Mouse (Mus musculus): ENCODE measurements around the gene Pknox1. TPM values are rescaled to one million over a fixed set of nuclear protein-coding genes. Genes with fewer than 3 reads are reported as not detected.

The Pknox1 gene
- polyA plus RNA-seq, 1 experiment from 2014 or later = 30.6 TPM

GRCm38 (mm10) chr17:31642913-31643312 lies 78.4 kb downstream of the Pknox1 start:
- DNase-seq (ENCODE audit: low spot score) = no peak

- no peak for DNase-seq (ENCODE audit: low spot score)
These were observed 81.9 kb downstream of the Pknox1 start for GRCm38 (mm10) chr17:31646199-31647002.

- DNase-seq (ENCODE audit: low spot score) = no peak
These were observed 87.6 kb downstream of the Pknox1 start for GRCm38 (mm10) chr17:31652152-31652551.

GRCm38 (mm10) chr17:31653277-31653676 lies 88.7 kb downstream of the Pknox1 start:
- peak; percentile 44 for DNase-seq (ENCODE audit: low spot score)

- DNase-seq (ENCODE audit: low spot score) = no peak
These were observed 90.8 kb downstream of the Pknox1 start for GRCm38 (mm10) chr17:31655366-31655765.

GRCm38 (mm10) chr17:31656682-31657081 lies 92.1 kb downstream of the Pknox1 start:
- DNase-seq (ENCODE audit: low spot score) = no peak

Small RNA genes within 50 kb of the gene (microRNA-seq; reads per million reads assigned to microRNA genes)
- not detected for gene Gm24970 (ENCODE audit: borderline number of aligned reads)

Other genes starting within 250 kb of the Pknox1 start
- 1.4 and 1.6 TPM in 2 replicates for gene Pde9a, start 178.5 kb upstream of the Pknox1 start, polyA plus RNA-seq (2015; fragmentation: Nextera tagmentation; extraction: Ambion mirVana)
- gene Wdr4, start 44.8 kb upstream of the Pknox1 start, polyA plus RNA-seq (2015; fragmentation: Nextera tagmentation; extraction: Ambion mirVana) = 23.9 and 24.7 TPM in 2 replicates
- gene Ndufv3, start 44.6 kb upstream of the Pknox1 start, polyA plus RNA-seq (2015; fragmentation: Nextera tagmentation; extraction: Ambion mirVana) = 425 and 444 TPM in 2 replicates
- 0.71 and 0.88 TPM in 2 replicates for gene Cbs, start 72.5 kb downstream of the Pknox1 start, polyA plus RNA-seq (2015; fragmentation: Nextera tagmentation; extraction: Ambion mirVana)
- gene U2af1, start 94.2 kb downstream of the Pknox1 start, polyA plus RNA-seq (2015; fragmentation: Nextera tagmentation; extraction: Ambion mirVana) = 361 and 388 TPM in 2 replicates
- gene Cryaa, start 113.1 kb downstream of the Pknox1 start, polyA plus RNA-seq (2015; fragmentation: Nextera tagmentation; extraction: Ambion mirVana) = 2.3 and 2.8 TPM in 2 replicates

Measured in thymus, postnatal 0 days (tissue).